Mouse (Mus musculus) telencephalon, adult 2 months (tissue): ENCODE measurements at regions not wholly inside any gene's neighbourhood (a gene's known extent, or its start where the extent isn't known, plus 50 kb on each side); places are given as distances from the start of the nearest gene placed in this dataset.

Experiments
- DNase-seq: peaks from one replicate; pipeline ENCODE4 v3.0.0-alpha.2; 2011; ENCODE audit warnings: low read depth, low spot score

GRCm38 (mm10) chr3:52815497-52815896 lies 201.5 kb downstream of the Cog6 start:
- DNase-seq, result no peak

GRCm38 (mm10) chr3:52802324-52802723 lies 214.7 kb downstream of the Cog6 start:
- DNase-seq, result no peak

- DNase-seq, result no peak
These were observed 215.6 kb downstream of the Cog6 start for GRCm38 (mm10) chr3:52801446-52801845.

GRCm38 (mm10) chr3:52800673-52801072 lies 216.4 kb downstream of the Cog6 start:
- DNase-seq, result no peak

GRCm38 (mm10) chr3:52797801-52798200 lies 219.2 kb downstream of the Cog6 start:
- DNase-seq, result peak; percentile 47

GRCm38 (mm10) chr3:52797164-52797563 lies 219.9 kb downstream of the Cog6 start:
- DNase-seq, result no peak

GRCm38 (mm10) chr3:52794218-52794617 lies 222.8 kb downstream of the Cog6 start:
- no peak for DNase-seq

GRCm38 (mm10) chr3:52792801-52793200 lies 224.2 kb downstream of the Cog6 start:
- no peak for DNase-seq

- DNase-seq, result no peak
These were observed 224.9 kb downstream of the Cog6 start for GRCm38 (mm10) chr3:52792121-52792520.

GRCm38 (mm10) chr3:52790942-52791341 lies 226.1 kb downstream of the Cog6 start:
- DNase-seq, result no peak

- no peak for DNase-seq
These were observed 228.9 kb downstream of the Cog6 start for GRCm38 (mm10) chr3:52787964-52788760.

- DNase-seq, result no peak
These were observed 231.4 kb downstream of the Cog6 start for GRCm38 (mm10) chr3:52785595-52785994.

- no peak for DNase-seq
These were observed 232.6 kb downstream of the Cog6 start for GRCm38 (mm10) chr3:52784476-52784875.

- no peak for DNase-seq
These were observed 234.5 kb downstream of the Cog6 start for GRCm38 (mm10) chr3:52782576-52782975.

GRCm38 (mm10) chr3:52781521-52781920 lies 235.5 kb downstream of the Cog6 start:
- DNase-seq, result no peak

GRCm38 (mm10) chr3:52780356-52780755 lies 236.7 kb downstream of the Cog6 start:
- no peak for DNase-seq

- DNase-seq, result no peak
These were observed 241.2 kb downstream of the Cog6 start for GRCm38 (mm10) chr3:52775875-52776274.

GRCm38 (mm10) chr3:52775156-52775555 lies 241.9 kb downstream of the Cog6 start:
- DNase-seq, result no peak

- no peak for DNase-seq
These were observed 242.3 kb downstream of the Cog6 start for GRCm38 (mm10) chr3:52774734-52775133.

- no peak for DNase-seq
These were observed 249.8 kb downstream of the Cog6 start for GRCm38 (mm10) chr3:52767276-52767675.

GRCm38 (mm10) chr3:52766841-52767240 lies 250.2 kb downstream of the Cog6 start:
- DNase-seq, result no peak

GRCm38 (mm10) chr3:52764166-52764565 lies 252.9 kb downstream of the Cog6 start:
- no peak for DNase-seq

- DNase-seq, result no peak
These were observed 253.4 kb downstream of the Cog6 start for GRCm38 (mm10) chr3:52763660-52764059.

- no peak for DNase-seq
These were observed 254.5 kb downstream of the Cog6 start for GRCm38 (mm10) chr3:52762549-52762948.
